Mouse (Mus musculus) ovary, postnatal 14 days (tissue): ENCODE results near the gene Trim8.

Experiments
- DNase-seq: peaks from one replicate; pipeline ENCODE4 v3.0.0; 2022; ENCODE audit warnings: low spot score

Trim8 gene

DNA sequence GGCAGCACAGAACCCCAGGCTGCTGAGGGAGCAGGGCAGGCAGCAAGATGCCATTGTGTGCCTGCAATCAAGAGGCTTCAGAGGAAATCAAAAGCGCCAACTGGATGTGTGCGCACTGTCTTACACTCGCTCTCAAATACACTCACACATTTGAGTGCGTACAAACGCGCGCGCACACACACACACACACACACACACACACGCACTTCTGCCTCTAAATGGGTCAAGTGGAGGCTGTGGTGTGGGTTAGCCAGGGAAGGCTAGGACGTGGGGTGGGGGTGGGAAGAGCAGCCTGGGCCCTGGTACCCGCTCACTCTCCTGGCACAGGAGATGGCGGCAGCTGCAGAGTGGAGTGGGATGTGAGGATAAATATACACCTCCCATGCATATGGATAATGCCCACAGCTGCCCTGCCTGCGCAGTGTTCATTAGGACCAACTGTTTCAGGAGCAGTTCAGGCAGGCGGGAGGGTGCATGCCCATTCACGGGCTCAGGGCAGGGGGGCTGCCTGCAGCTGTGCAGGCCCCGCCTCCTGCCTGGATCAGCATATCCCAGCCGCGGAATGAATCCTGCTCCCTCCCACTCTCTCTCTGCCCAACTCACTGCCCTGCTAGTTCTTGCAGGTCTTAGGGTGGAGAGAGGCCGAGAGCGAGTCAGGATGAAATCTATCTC is 22.1 kb downstream of the Trim8 start:
- DNase-seq, result no peak

DNA sequence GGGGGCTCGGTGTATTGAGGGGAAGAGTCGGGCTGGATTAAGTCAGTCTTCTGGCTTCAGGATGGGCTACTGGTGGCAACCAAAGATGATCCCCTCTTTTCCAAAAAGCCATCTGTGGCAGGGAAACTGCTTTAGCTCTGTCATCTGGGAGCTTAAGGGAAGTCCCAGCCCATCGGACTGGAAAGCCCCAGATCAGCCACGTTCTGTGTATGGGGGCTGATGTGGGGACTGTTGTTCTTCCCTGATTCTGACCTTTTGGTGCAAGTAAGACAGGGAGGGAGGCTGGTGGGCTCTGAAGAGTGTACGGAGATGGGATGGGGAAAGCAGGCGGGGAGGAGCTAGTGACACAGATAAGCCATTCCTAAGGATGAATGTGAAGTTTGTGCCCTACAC is 22.6 kb downstream of the Trim8 start:
- DNase-seq, result no peak

DNA sequence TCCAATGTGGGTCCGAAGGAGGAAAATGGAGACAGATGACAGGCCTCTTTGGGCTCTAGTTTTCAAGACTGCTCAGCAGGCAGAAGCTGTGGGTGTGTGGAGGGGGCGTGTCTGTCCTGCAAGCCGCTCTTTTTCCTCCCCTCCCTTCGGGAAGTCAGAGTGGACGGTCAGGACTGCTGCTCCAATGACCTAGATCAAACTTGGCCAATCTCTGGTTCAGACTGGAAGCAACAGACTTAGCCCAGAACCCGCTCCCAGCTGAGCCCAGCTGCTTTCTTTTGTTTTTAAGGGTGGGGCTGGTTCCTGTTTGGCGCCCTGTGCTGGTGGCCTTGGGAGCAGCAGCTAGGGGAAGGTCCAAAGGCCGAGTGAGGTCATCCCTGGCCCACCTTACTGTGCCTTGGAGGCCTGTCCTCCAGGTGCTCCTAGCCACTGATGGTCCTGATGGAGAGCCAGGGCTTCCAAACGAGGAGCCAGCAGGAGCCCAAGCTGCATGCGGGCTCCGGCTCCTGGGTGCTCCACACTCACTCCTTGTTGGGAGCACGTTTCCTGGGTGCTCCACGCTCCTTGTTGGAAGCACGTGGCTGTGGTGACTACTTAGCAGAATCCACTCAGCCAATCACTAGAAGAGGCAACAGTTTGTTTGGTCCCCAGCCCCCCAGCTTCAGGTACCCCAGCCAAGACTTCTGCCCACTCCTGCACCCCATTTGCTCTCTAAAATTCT is 23.3 kb downstream of the Trim8 start:
- DNase-seq, result no peak

GRCm38 (mm10) chr19:46525691-46526631 is 24.5 kb downstream of the Trim8 start:
- no peak for DNase-seq

- no peak for DNase-seq
Observed at GRCm38 (mm10) chr19:46527632-46528528, 26.4 kb downstream of the Trim8 start.

DNA sequence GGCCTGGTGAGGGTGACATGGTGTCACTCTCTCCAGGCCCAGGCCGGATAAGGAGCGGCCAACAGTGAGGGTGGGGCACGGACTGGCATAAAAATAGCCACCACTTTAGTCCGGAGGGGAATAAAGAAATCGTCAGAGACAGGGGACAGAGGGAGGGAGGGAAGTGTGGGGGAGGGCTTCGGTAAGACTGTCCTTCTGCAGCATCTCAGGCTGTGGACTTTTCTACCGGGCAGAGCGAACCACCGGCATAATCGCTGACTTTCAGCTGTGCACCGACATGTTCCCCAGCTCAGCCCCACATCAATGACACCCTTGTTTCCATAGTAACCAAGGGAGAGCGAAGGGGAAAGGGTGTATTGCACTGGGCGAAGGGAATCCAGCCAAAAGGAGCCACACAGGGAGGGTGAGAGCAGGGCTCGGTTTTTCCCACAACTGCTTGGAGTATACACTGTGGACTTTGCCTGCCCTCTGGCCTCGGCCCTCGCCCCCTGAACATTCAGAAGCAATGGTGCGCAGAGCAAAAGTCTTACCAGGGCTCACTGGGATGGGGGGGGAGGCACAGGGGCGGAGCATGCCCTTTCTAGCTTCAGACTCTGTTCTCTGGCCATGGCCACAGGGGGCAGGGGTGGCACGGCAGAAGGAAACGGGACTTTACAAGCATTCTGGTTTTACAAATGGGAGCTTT is 27.2 kb downstream of the Trim8 start:
- no peak for DNase-seq

DNA sequence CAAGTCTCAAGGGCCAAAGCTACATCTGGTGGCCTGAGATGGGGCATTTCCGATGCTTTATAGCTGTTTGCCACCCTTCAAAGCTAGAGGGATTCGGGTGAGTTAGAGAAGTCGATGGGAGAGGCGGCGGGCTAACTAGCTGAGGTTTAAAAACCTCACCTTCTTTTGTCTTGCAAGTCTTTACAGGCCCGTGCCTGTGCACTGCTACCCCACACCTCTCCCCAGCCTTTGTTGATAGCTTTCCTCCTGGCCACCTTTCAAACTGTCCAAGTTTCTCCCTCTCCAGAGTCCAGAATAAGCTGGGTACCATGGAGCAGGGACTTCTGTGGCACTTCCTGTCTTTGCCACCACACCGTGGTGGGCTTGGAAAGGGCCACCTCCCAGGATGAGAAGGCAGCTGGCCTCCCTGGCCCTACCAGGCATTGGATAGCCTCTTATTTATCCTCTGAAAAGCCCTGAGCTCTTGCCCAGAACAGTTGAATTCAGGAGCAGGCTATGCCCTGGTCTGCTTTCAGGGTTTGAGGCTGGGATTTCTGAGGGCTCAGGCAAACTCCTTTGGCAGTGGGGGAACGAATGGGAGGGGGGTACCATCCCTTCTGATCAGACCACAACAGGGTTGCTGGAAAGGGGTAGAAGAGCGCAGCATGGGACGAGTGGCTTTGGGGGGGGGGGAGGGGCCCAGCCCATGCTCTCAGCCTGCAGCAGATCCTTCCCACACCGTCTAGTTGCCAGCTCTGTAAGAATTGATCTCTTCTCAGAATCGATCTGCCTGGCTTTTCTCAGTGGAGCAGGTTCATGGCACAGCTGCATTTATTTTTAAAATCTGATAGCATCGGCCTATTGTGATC is 28.3 kb downstream of the Trim8 start:
- DNase-seq, result no peak

- DNase-seq, result no peak
Observed at GRCm38 (mm10) chr19:46530449-46530990, 29.0 kb downstream of the Trim8 start.

DNA sequence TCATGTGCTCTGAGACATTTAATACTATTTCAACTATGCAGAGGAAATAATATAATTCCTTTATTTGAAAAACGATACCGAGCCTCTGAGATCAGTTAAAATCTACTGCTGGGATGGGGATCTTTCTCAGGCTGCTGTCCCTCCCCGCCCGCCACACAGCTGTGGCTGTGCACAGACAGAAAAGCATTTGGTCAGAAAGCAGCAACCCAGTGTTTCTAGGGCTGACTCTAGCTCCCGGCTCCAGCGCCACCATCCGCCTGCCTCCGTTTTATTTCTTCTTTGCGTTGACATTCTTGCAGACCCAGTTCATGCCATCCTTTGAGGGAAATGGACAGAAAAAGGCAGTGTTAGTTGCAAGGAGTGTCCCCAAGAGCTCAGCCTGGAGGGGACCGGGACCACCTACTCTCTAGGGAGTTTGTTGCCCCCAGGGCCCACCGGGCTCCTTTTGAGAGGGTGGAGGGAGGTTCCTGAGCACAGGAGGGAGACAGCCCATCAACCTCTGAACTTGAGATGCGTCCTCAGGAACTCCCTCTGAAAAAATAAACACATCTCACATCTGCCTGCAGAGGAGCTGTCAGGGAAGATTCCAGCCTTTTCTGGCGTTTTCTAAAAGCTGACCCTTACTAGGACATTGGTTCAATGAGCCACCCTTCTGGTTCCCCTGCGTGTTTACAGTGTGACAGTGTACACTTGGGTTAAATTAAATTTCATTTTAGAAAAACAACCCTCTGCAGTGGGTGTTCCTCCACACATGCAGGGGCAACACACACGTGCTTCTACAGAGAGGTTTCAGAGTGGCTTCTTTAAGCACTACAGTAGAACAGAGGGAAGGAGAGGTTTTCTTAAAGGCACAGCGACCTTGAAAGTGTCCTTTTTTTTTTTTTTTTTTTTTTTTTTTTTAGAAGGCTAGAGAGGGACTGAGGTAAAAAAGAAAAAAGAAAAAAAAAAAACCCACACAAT is 29.8 kb downstream of the Trim8 start:
- no peak for DNase-seq

GRCm38 (mm10) chr19:46532031-46532688 is 30.7 kb downstream of the Trim8 start:
- no peak for DNase-seq

DNA sequence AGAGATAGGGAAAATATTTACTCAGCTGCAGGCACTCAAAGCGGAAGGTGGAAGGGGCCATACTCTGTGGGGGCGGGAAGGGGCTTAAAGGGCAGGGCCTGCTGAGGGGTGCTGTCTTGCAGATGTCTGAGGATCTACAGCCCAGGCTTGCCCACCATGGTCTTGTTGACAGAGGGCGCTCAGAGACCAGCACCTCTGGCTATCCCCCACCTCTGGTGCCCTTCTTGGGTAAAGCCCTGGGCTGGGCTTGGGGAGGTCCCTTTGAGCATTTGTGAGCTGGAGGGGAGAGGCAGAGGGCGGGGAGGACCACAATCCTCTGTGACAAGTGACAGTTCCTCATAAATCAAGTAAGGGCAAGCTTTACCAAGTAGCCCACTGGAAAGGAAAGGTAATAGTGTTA is 31.6 kb downstream of the Trim8 start:
- DNase-seq, result no peak

DNA sequence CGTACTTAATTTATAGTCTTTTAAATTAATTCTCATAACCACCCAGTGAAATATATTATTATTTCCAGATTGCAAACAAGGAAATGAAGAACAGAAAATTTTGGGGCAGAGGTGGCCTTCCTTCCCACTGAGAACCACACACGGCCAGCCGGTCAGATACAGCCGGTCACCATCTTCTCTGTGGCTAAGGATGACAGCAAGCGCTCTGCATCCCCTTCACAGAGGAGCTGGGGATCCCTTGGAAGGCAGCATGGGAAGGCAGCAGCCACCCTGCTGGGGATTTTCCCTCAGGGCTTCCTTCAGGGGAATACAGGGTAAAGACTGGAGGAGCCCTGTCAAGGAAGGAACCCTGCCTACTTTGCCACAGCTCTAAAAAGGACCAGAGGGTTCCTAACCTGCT is 32.0 kb downstream of the Trim8 start:
- no peak for DNase-seq

DNA sequence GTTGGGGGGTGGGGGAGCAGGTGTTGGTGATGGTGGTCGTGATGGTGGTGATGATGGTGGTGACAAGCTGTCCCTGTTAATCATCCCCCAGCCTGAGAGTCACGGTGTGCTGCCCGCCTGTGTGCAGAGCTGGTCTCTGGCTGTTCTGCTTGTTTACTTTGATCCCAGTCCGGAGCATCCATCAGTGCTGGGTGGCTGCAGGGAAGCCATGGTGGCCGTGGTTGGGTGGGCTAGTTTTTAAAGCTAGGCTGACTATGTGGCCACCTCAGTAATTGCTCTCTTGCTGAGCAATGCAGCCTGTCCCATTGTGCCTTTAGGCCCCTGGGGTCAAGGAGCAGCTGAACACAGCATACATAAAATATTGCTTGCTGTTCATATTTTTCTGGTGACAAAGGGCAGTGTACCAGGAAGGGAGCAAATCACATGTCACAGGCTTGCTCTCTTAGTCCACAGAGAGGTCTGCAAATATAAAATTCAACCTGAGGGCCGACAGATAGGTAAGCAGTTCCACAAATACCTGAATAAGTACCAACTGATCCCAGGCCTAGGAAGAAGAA is 33.1 kb downstream of the Trim8 start:
- DNase-seq, result no peak

DNA sequence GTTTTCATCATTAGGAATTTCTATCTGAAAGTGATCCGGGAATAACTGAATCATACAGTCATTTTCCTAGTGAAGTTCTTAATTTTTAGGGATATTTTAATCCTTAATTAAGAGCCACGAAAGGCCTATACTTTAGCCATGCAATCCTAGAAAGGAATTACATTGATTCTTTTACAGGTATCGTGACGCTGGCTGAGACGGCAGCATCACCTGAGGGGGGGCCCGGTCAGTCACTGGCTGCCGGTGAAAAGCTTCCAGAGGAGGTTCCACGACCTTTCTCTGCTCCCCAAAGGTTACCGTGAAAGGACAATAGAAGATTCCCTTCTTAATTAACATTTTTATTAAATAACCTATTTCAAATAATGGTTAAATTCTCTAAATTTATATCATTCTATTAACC is 35.9 kb downstream of the Trim8 start:
- no peak for DNase-seq

GRCm38 (mm10) chr19:46538213-46538612 is 36.7 kb downstream of the Trim8 start:
- no peak for DNase-seq

GRCm38 (mm10) chr19:46542750-46543149 is 41.2 kb downstream of the Trim8 start:
- no peak for DNase-seq

DNA sequence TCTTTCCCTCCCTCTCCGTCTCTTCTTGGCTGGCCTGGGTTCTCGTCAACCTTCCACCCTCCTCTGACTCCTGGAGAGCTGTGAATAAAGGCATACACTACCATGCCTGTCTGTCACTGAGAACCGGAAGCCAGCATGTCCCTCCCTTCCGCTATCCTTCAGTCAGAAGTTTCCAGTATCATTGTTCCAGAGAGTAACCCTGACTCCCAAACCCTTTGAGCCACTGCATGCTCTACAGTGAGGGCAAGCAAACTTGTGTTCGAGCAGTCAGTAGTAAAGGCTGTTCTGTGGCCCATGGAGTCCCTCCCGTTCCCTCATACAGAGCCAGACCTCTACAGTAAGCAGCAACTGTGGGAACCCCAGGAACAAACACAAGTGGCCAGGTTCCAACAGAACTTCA is 46.1 kb downstream of the Trim8 start:
- DNase-seq, result no peak

- DNase-seq, result no peak
Observed at GRCm38 (mm10) chr19:46548110-46548509, 46.6 kb downstream of the Trim8 start.
